Mouse (Mus musculus) megakaryocyte, embryonic 14.5 days (primary cell): ENCODE data around the gene Zfp398.

Source experiments
- FLI1 ChIP-seq: IDR thresholded peaks from 2 replicates; pipeline ENCODE4 v1.6.1; 2012; ENCODE audit warnings: low read length, inconsistent platforms, mixed read lengths
- GATA1 ChIP-seq: IDR thresholded peaks from 3 replicates; pipeline ENCODE4 v1.6.1; 2012; ENCODE audit warnings: mixed read lengths, low read length, inconsistent platforms, borderline replicate concordance

DNA sequence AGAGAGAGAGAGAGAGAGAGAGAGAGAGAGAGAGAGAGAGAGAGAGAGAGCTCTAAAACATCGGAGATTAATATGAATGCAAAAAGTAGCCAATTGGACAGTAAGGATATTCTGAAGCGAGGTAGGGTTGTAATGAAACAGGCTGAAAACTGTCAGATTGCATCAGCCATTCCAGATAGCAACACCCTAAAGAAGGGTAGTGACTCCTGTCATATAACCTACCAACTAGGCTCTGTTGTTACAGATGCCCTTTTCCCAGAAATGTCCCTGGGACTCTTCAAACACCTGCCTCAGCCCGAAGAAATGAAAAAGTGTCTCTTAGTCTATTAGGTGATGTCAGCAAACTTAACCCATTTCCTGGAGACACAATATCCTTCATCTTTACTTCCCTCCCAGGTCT lies 46.6 kb upstream of the Zfp398 start:
- no peak for TF ChIP-seq GATA1
- no peak for TF ChIP-seq FLI1
